Mouse (Mus musculus): Measurements from ENCODE around the gene Dlk2.
A peak's percentile ranks its signal among the peaks of the same experiment; 100 is the strongest.

Gene Dlk2

GRCm38 (mm10) chr17:46273803-46274236 lies 23.4 kb upstream of the Dlk2 start:
- no peak for DNase-seq

GRCm38 (mm10) chr17:46274465-46274864 lies 22.8 kb upstream of the Dlk2 start:
- no peak for DNase-seq

GRCm38 (mm10) chr17:46275034-46275433 lies 22.2 kb upstream of the Dlk2 start:
- no peak for DNase-seq

- DNase-seq, result no peak
Measured at GRCm38 (mm10) chr17:46275506-46275905, 21.7 kb upstream of the Dlk2 start.

- DNase-seq, result no peak
Measured at GRCm38 (mm10) chr17:46277586-46277985, 19.6 kb upstream of the Dlk2 start.

GRCm38 (mm10) chr17:46278011-46278765 lies 19.0 kb upstream of the Dlk2 start:
- no peak for DNase-seq

GRCm38 (mm10) chr17:46282483-46283123 lies 14.6 kb upstream of the Dlk2 start, which contains the start of gene Tjap1:
Tjap1 (minus strand) TSS chr17:46283026.
- peak; percentile 86 for DNase-seq

GRCm38 (mm10) chr17:46283140-46283539 lies 14.1 kb upstream of the Dlk2 start:
- DNase-seq, result no peak

- peak; percentile 22 for DNase-seq
Measured at GRCm38 (mm10) chr17:46283911-46284310, 13.3 kb upstream of the Dlk2 start.

GRCm38 (mm10) chr17:46284653-46285052 lies 12.6 kb upstream of the Dlk2 start:
- no peak for DNase-seq

- no peak for DNase-seq
Measured at GRCm38 (mm10) chr17:46285407-46285806, 11.8 kb upstream of the Dlk2 start.

GRCm38 (mm10) chr17:46287678-46288095 lies 9.5 kb upstream of the Dlk2 start:
- peak; percentile 38 for DNase-seq

GRCm38 (mm10) chr17:46296601-46297000 lies 620 bp upstream of the Dlk2 start:
- no peak for DNase-seq

GRCm38 (mm10) chr17:46297028-46297363 lies 225 bp upstream of the Dlk2 start:
- no peak for DNase-seq

GRCm38 (mm10) chr17:46298220-46298913 lies 1.1 kb downstream of the Dlk2 start:
- DNase-seq, result peak; percentile 92

GRCm38 (mm10) chr17:46301892-46302291 lies 4.7 kb downstream of the Dlk2 start:
- DNase-seq, result no peak

- no peak for DNase-seq
Measured at GRCm38 (mm10) chr17:46304184-46304583, 7.0 kb downstream of the Dlk2 start.

- DNase-seq, result no peak
Measured at GRCm38 (mm10) chr17:46306956-46307355, 9.7 kb downstream of the Dlk2 start.

- DNase-seq, result no peak
Measured at GRCm38 (mm10) chr17:46309835-46310234, 12.6 kb downstream of the Dlk2 start.

GRCm38 (mm10) chr17:46310515-46310914 lies 13.3 kb downstream of the Dlk2 start:
- DNase-seq, result no peak

- DNase-seq, result no peak
Measured at GRCm38 (mm10) chr17:46313135-46313715, 16.0 kb downstream of the Dlk2 start.

GRCm38 (mm10) chr17:46315813-46316212 lies 18.6 kb downstream of the Dlk2 start:
- no peak for DNase-seq

GRCm38 (mm10) chr17:46320492-46320891 lies 23.3 kb downstream of the Dlk2 start:
- DNase-seq, result no peak
